Mouse (Mus musculus) splenic B cell, adult 2 months (primary cell): ENCODE results near the gene Ociad1.

Source experiments
- DNase-seq: peaks from one replicate; pipeline ENCODE4 v3.0.0-alpha.2; 2011; ENCODE audit warnings: low read depth, low spot score
- H3K27me3 ChIP-seq: 2 replicates; pipeline ENCODE4 v1.6.1; 2012; ENCODE audit warnings: mild to moderate bottlenecking, low read length, moderate library complexity, mixed read lengths; ENCODE audit not compliant: control insufficient read depth, poor library complexity, insufficient read depth, severe bottlenecking
- H3K36me3 ChIP-seq: 2 replicates; pipeline ENCODE4 v1.6.1; 2012; ENCODE audit warnings: mild to moderate bottlenecking, low read length, moderate library complexity, mixed read lengths; ENCODE audit not compliant: control insufficient read depth, poor library complexity, insufficient read depth, severe bottlenecking

The Ociad1 gene

GRCm38 (mm10) chr5:73362791-73363190 lies 70.2 kb downstream of the Ociad1 start:
- H3K27me3 ChIP-seq, result no peaks in the 10 kb centered on the region
- H3K36me3 ChIP-seq, result no peaks in the 10 kb centered on the region
- no peak for DNase-seq
